Mouse (Mus musculus) cortical plate, adult 2 months (tissue): Measurements from ENCODE around the gene Tmem252. TPM values are rescaled to one million over a fixed set of nuclear protein-coding genes. Genes with fewer than 3 reads are reported as not detected.

Source experiments
- H3K27ac ChIP-seq: fragments of 200-500 bp; 2 replicates; pipeline ENCODE4 v1.5.1; 2012; ENCODE audit warnings: low read length, control low read depth, inconsistent platforms; ENCODE audit not compliant: insufficient read depth
- H3K4me1 ChIP-seq: fragments of 200-500 bp; 2 replicates; pipeline ENCODE4 v1.6.1; 2011; ENCODE audit warnings: low read length; ENCODE audit not compliant: control insufficient read depth, insufficient read depth
- H3K4me3 ChIP-seq: fragments of 200-500 bp; 2 replicates; pipeline ENCODE4 v1.5.1; 2011; ENCODE audit warnings: mild to moderate bottlenecking, low read length, control low read depth; ENCODE audit not compliant: insufficient read depth
- CTCF ChIP-seq: fragments of 200-500 bp; IDR thresholded peaks from 2 replicates; pipeline ENCODE4 v1.5.1; 2011; ENCODE audit warnings: mild to moderate bottlenecking, control low read depth, low read length; ENCODE audit not compliant: insufficient read depth; ENCODE audit errors: extremely low read depth
- POLR2A ChIP-seq: fragments of 200-500 bp; IDR thresholded peaks from 2 replicates; pipeline ENCODE4 v1.6.1; 2011; ENCODE audit warnings: mild to moderate bottlenecking, low read length, control low read depth; ENCODE audit not compliant: insufficient read depth; ENCODE audit errors: extremely low read depth
- polyA plus RNA-seq: library from polyadenylated mRNA; depleted of rRNA; stranded (reverse); fragments of >200 nt; gene quantifications from 2 replicates; pipeline ENCODE4 v1.2.3, GENCODE M21; 2012

The Tmem252 gene
- polyA plus RNA-seq, 1 experiment: 0.48 TPM

- TF ChIP-seq CTCF (no peak), POLR2A (no peak)
- Histone ChIP-seq H3K27ac (no peak overlapping the region), H3K4me1 (peaks cover 5% of the 10 kb centered on the region), H3K4me3 (no peak overlapping the region)
Measured at GRCm38 (mm10) chr19:24676429-24676828, 2.6 kb downstream of the Tmem252 start.

GRCm38 (mm10) chr19:24677242-24677984, 3.6 kb downstream of the Tmem252 start:
- Histone ChIP-seq H3K27ac (no peak overlapping the region; the same call in 1 of the 2 replicates), H3K4me1 (peaks cover 5% of the 10 kb centered on the region), H3K4me3 (no peak overlapping the region)
- TF ChIP-seq POLR2A (no peak), CTCF (no peak)

GRCm38 (mm10) chr19:24683016-24683720, 9.4 kb downstream of the Tmem252 start:
- no peak for TF ChIP-seq CTCF
- TF ChIP-seq POLR2A: no peak
- H3K4me1 ChIP-seq: no peaks in the 10 kb centered on the region
- H3K4me3 ChIP-seq: no peak overlapping the region
- H3K27ac ChIP-seq: no peak overlapping the region

- H3K4me1 ChIP-seq: no peaks in the 10 kb centered on the region
- TF ChIP-seq CTCF (no peak), POLR2A (no peak)
- no peak overlapping the region for H3K27ac ChIP-seq
- H3K4me3 ChIP-seq: no peak overlapping the region
Measured at GRCm38 (mm10) chr19:24686411-24686810, 12.6 kb downstream of the Tmem252 start.

- Histone ChIP-seq H3K27ac (no peak overlapping the region), H3K4me3 (no peak overlapping the region), H3K4me1 (no peaks in the 10 kb centered on the region)
- TF ChIP-seq CTCF (no peak), POLR2A (no peak)
Measured at GRCm38 (mm10) chr19:24688327-24688726, 14.5 kb downstream of the Tmem252 start.

GRCm38 (mm10) chr19:24689531-24689930, 15.7 kb downstream of the Tmem252 start:
- no peak for TF ChIP-seq CTCF
- no peak for TF ChIP-seq POLR2A

GRCm38 (mm10) chr19:24692691-24693090, 18.9 kb downstream of the Tmem252 start:
- H3K4me3 ChIP-seq: no peak overlapping the region
- H3K27ac ChIP-seq: no peak overlapping the region
- H3K4me1 ChIP-seq: no peaks in the 10 kb centered on the region
- TF ChIP-seq CTCF (no peak), POLR2A (no peak)

More at GRCm38 (mm10) chr19:24689531-24689930, 15.7 kb downstream of the Tmem252 start:
- H3K4me1 ChIP-seq: no peaks in the 10 kb centered on the region
- no peak overlapping the region for H3K27ac ChIP-seq
- H3K4me3 ChIP-seq: no peak overlapping the region

GRCm38 (mm10) chr19:24697946-24698345, 24.1 kb downstream of the Tmem252 start:
- Histone ChIP-seq H3K4me1 (peaks cover 4% of the 10 kb centered on the region; the same call in 1 of the 2 replicates), H3K4me3 (no peak overlapping the region), H3K27ac (no peak overlapping the region)
- TF ChIP-seq CTCF (no peak), POLR2A (no peak)

GRCm38 (mm10) chr19:24698651-24699050, 24.8 kb downstream of the Tmem252 start:
- no peak for TF ChIP-seq POLR2A
- no peak overlapping the region for H3K27ac ChIP-seq
- H3K4me3 ChIP-seq: no peak overlapping the region
- peaks cover 4% of the 10 kb centered on the region; the same call in 1 of the 2 replicates for H3K4me1 ChIP-seq

GRCm38 (mm10) chr19:24699196-24699595, 25.4 kb downstream of the Tmem252 start:
- no peak for TF ChIP-seq CTCF
- no peak overlapping the region for H3K4me3 ChIP-seq
- peaks cover 4% of the 10 kb centered on the region; the same call in 1 of the 2 replicates for H3K4me1 ChIP-seq
- H3K27ac ChIP-seq: no peak overlapping the region
